Mouse (Mus musculus) intestine, embryonic 15.5 days (tissue): ENCODE data around the gene Steap3. TPM values are rescaled to one million over a fixed set of nuclear protein-coding genes. Genes with fewer than 3 reads are reported as not detected.
A peak's percentile ranks its signal among the peaks of the same experiment; 100 is the strongest.

Experiments used
- ATAC-seq: fragments of 200-750 bp; cut with Nextera tagmentation; 2 replicates; pipeline ENCODE4 v1.8.0; 2017; ENCODE audit warnings: moderate TSS enrichment, moderate library complexity
- H3K27ac ChIP-seq: fragments of 300-500 bp; sonication (generic); 2 replicates; pipeline ENCODE4 v1.5.1; 2015; ENCODE audit warnings: mild to moderate bottlenecking, inconsistent platforms
- H3K27me3 ChIP-seq: fragments of 300-500 bp; sonication (generic); replicated peaks from 2 replicates; pipeline ENCODE4 v1.6.1; 2015; ENCODE audit warnings: inconsistent platforms
- H3K36me3 ChIP-seq: fragments of 300-500 bp; sonication (generic); 2 replicates; pipeline ENCODE4 v1.6.1; 2015; ENCODE audit warnings: inconsistent platforms
- H3K4me1 ChIP-seq: fragments of 300-500 bp; sonication (generic); replicated peaks from 2 replicates; pipeline ENCODE4 v1.6.1; 2015; ENCODE audit warnings: inconsistent platforms
- H3K4me2 ChIP-seq: fragments of 300-500 bp; sonication (generic); replicated peaks from 2 replicates; pipeline ENCODE4 v1.6.1; 2015; ENCODE audit warnings: mild to moderate bottlenecking, inconsistent platforms
- H3K4me3 ChIP-seq: fragments of 300-500 bp; sonication (generic); replicated peaks from 2 replicates; pipeline ENCODE4 v1.5.1; 2015; ENCODE audit warnings: inconsistent platforms
- H3K9ac ChIP-seq: fragments of 300-500 bp; sonication (generic); 2 replicates; pipeline ENCODE4 v1.6.1; 2015; ENCODE audit warnings: inconsistent platforms
- H3K9me3 ChIP-seq: fragments of 300-500 bp; sonication (generic); 2 replicates; pipeline ENCODE4 v1.6.1; 2016; ENCODE audit warnings: inconsistent platforms
- WGBS: fragments of 180-500 bp; shearing (Covaris S2); methylation state at CpG from one replicate; pipeline ENCODE4 v1.1.7; 2015; 5-methylcytosine and 5-hydroxymethylcytosine counted together
- polyA plus RNA-seq: library from polyadenylated mRNA; unstranded; fragments of >200 nt; fragmentation: Nextera tagmentation; extraction: Ambion mirVana; gene quantifications from 2 replicates; pipeline ENCODE4 v1.2.1, GENCODE M21; 2015

The Steap3 gene
- polyA plus RNA-seq, 1 experiment from 2014 or later, result 3.0 TPM

GRCm38 (mm10) chr1:120162616-120163015 lies 109.9 kb downstream of the Steap3 start:
- no peak overlapping the region for H3K27ac ChIP-seq
- ATAC-seq, result no peak
- WGBS, result 76% methylated on average over 1 of the region's 1 CpGs
- H3K4me1 ChIP-seq, result no peaks in the 10 kb centered on the region
- no peak overlapping the region for H3K9ac ChIP-seq
- H3K9me3 ChIP-seq, result no peaks in the 10 kb centered on the region
- no peak overlapping the region for H3K4me3 ChIP-seq
- H3K36me3 ChIP-seq, result no peaks in the 10 kb centered on the region
- no peaks in the 10 kb centered on the region for H3K27me3 ChIP-seq
- H3K4me2 ChIP-seq, result no peak overlapping the region

GRCm38 (mm10) chr1:120161502-120161901 lies 111.0 kb downstream of the Steap3 start:
- 80% methylated on average over 5 of the region's 5 CpGs for WGBS
- H3K27ac ChIP-seq, result no peak overlapping the region
- H3K4me3 ChIP-seq, result no peak overlapping the region
- no peak overlapping the region for H3K4me2 ChIP-seq
- H3K36me3 ChIP-seq, result no peaks in the 10 kb centered on the region
- ATAC-seq, result peak; percentile 41; the same call in 1 of the 2 replicates
- no peaks in the 10 kb centered on the region for H3K4me1 ChIP-seq
- H3K27me3 ChIP-seq, result no peaks in the 10 kb centered on the region
- H3K9me3 ChIP-seq, result no peaks in the 10 kb centered on the region
- no peak overlapping the region for H3K9ac ChIP-seq

GRCm38 (mm10) chr1:120158474-120159127 lies 113.9 kb downstream of the Steap3 start:
- Histone ChIP-seq H3K27ac (no peak overlapping the region), H3K27me3 (no peaks in the 10 kb centered on the region), H3K4me2 (no peak overlapping the region), H3K4me1 (no peaks in the 10 kb centered on the region), H3K9ac (no peak overlapping the region), H3K9me3 (no peaks in the 10 kb centered on the region), H3K4me3 (no peak overlapping the region), H3K36me3 (no peaks in the 10 kb centered on the region)
- no peak for ATAC-seq
- 79% methylated on average over 9 of the region's 9 CpGs for WGBS

- H3K4me3 ChIP-seq, result no peak overlapping the region
- no peaks in the 10 kb centered on the region for H3K27me3 ChIP-seq
- H3K9me3 ChIP-seq, result no peaks in the 10 kb centered on the region
- no peak overlapping the region for H3K27ac ChIP-seq
- ATAC-seq, result no peak
- no peak overlapping the region for H3K4me2 ChIP-seq
- no peak overlapping the region for H3K9ac ChIP-seq
- WGBS, result 13% methylated on average over 1 of the region's 1 CpGs
- no peaks in the 10 kb centered on the region for H3K36me3 ChIP-seq
- no peaks in the 10 kb centered on the region for H3K4me1 ChIP-seq
Measured at GRCm38 (mm10) chr1:120155325-120155724, 117.2 kb downstream of the Steap3 start.

DNA sequence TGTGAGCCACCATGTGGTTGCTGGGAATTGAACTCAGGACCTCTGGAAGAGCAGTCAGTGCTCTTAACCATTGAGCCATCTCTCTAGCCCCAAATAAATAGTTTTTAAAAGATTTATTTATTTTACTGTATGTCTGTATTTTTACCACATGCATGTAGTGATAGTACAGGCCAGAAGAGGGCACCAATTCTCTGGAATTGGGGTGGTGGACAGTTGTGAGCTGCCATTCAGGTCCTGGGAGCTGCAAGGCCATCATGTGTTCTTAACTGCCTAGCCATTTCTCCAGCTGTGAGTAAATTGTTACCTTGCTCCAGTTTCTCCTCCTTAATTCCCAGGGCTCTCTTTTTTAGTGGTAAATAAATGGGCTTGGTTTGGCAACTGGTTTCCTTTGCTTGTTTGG lies 118.3 kb downstream of the Steap3 start:
- H3K36me3 ChIP-seq, result no peaks in the 10 kb centered on the region
- no peak overlapping the region for H3K27ac ChIP-seq
- H3K9me3 ChIP-seq, result no peaks in the 10 kb centered on the region
- H3K4me2 ChIP-seq, result no peak overlapping the region
- no peak overlapping the region for H3K9ac ChIP-seq
- no peaks in the 10 kb centered on the region for H3K4me1 ChIP-seq
- no peak for ATAC-seq
- no peak overlapping the region for H3K4me3 ChIP-seq
- no peaks in the 10 kb centered on the region for H3K27me3 ChIP-seq

DNA sequence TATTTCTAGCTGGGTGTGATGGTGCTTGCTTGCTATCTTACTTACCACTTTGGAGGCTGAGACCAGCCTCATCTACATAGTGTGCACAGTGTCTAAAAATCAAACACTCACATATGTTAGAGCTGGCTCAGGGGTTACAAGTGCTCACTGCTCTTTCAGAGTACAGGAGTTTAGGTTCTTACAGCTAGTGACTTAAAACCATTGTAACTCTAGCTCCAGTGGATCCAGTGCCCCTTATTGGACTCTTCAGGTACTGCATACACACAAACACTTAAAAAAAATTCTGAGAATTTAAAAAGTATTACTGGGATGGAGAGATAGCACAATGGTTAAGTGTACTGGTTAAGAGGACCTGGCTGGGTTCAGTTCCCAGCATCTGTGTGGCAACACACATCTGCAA lies 125.5 kb downstream of the Steap3 start:
- no peaks in the 10 kb centered on the region for H3K9me3 ChIP-seq
- no peak overlapping the region for H3K4me2 ChIP-seq
- no peak overlapping the region for H3K9ac ChIP-seq
- no peaks in the 10 kb centered on the region for H3K36me3 ChIP-seq
- H3K27ac ChIP-seq, result no peak overlapping the region
- ATAC-seq, result no peak
- H3K27me3 ChIP-seq, result no peaks in the 10 kb centered on the region
- no peaks in the 10 kb centered on the region for H3K4me1 ChIP-seq
- H3K4me3 ChIP-seq, result no peak overlapping the region

- ATAC-seq, result no peak
- no peak overlapping the region for H3K4me2 ChIP-seq
Measured at GRCm38 (mm10) chr1:120145527-120146216, 126.8 kb downstream of the Steap3 start.

DNA sequence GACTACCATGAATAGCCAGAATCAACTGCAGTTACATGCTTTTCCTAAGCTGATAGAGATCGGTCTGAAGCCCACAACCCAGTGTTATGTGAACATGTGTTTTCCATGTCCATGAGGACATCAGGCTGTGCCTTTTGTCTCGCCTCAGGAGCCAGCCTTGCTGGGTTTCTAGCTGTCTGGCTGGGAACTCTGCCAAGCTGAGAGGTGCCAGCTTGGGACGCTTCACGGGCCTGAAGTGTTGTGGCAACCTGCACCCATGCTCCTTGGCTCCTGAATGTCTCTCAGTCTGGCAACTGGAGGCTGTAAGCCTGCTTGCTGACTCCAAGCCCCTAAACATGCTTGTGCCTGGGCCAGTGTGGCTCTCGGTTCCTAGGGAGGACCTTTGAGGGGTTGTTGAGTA lies 130.0 kb downstream of the Steap3 start:
- Histone ChIP-seq H3K9me3 (no peaks in the 10 kb centered on the region), H3K4me1 (no peaks in the 10 kb centered on the region), H3K27me3 (no peaks in the 10 kb centered on the region), H3K9ac (no peak overlapping the region), H3K4me2 (no peak overlapping the region), H3K36me3 (no peaks in the 10 kb centered on the region), H3K4me3 (no peak overlapping the region), H3K27ac (no peak overlapping the region)
- WGBS, result 78% methylated on average over 5 of the region's 5 CpGs
- no peak for ATAC-seq

More at GRCm38 (mm10) chr1:120145527-120146216, 126.8 kb downstream of the Steap3 start:
- H3K4me1 ChIP-seq, result no peaks in the 10 kb centered on the region
- H3K27ac ChIP-seq, result no peak overlapping the region
- H3K4me3 ChIP-seq, result no peak overlapping the region
- no peak overlapping the region for H3K9ac ChIP-seq
- H3K9me3 ChIP-seq, result no peaks in the 10 kb centered on the region
- H3K36me3 ChIP-seq, result no peaks in the 10 kb centered on the region
- WGBS, result 88% methylated on average over 8 of the region's 8 CpGs
- H3K27me3 ChIP-seq, result no peaks in the 10 kb centered on the region

Other genes with a start within 250 kb of the Steap3 start
- 51.3 and 66.1 TPM in 2 replicates for gene Tmem37, start 198.6 kb downstream of the Steap3 start, polyA plus RNA-seq
- gene Dbi, start 151.6 kb downstream of the Steap3 start, polyA plus RNA-seq, result 1,422 and 1,510 TPM in 2 replicates
- gene 3110009E18Rik, start 151.5 kb downstream of the Steap3 start, polyA plus RNA-seq, result 15.6 and 18.4 TPM in 2 replicates
- 0.08 TPM in 1 of 2 replicates, not detected in the other for gene C1ql2, start 67.9 kb upstream of the Steap3 start, polyA plus RNA-seq
- gene Marco, start 232.3 kb upstream of the Steap3 start, polyA plus RNA-seq, result 0.40 and 0.64 TPM in 2 replicates